Mouse (Mus musculus): ENCODE data around the gene Bcan.

GRCm38 (mm10) chr3:87998747-87999146 is 1.3 kb downstream of the Bcan start:
- TF ChIP-seq CTCF (IDR thresholded peaks at IDR 0.05; ENCODE audit: low read depth) = no peak
- TF ChIP-seq EP300 (IDR thresholded peaks at IDR 0.05; ENCODE audit: low read depth) = no peak
